Mouse (Mus musculus) stomach, embryonic 15.5 days (tissue): ENCODE results near the gene Dusp23. TPM values are rescaled to one million over a fixed set of nuclear protein-coding genes. Genes with fewer than 3 reads are reported as not detected.

ENCODE experiments used
- ATAC-seq: fragments of 200-750 bp; cut with Nextera tagmentation; 2 replicates; pipeline ENCODE4 v1.8.0; 2017; ENCODE audit warnings: low read depth, moderate number of reproducible peaks, moderate TSS enrichment; ENCODE audit not compliant: insufficient read depth, low FRiP score
- H3K27ac ChIP-seq: fragments of 300-500 bp; sonication (generic); 2 replicates; pipeline ENCODE4 v1.5.1; 2015; ENCODE audit warnings: mild to moderate bottlenecking, inconsistent platforms
- H3K27me3 ChIP-seq: fragments of 300-500 bp; sonication (generic); replicated peaks from 2 replicates; pipeline ENCODE4 v1.6.1; 2015; ENCODE audit warnings: inconsistent platforms
- H3K36me3 ChIP-seq: fragments of 300-500 bp; sonication (generic); 2 replicates; pipeline ENCODE4 v1.6.1; 2015; ENCODE audit warnings: inconsistent platforms
- H3K4me1 ChIP-seq: fragments of 300-500 bp; sonication (generic); 2 replicates; pipeline ENCODE4 v1.6.1; 2015; ENCODE audit warnings: inconsistent platforms
- H3K4me2 ChIP-seq: fragments of 300-500 bp; sonication (generic); 2 replicates; pipeline ENCODE4 v1.6.1; 2015; ENCODE audit warnings: mild to moderate bottlenecking, inconsistent platforms
- H3K4me3 ChIP-seq: fragments of 300-500 bp; sonication (generic); replicated peaks from 2 replicates; pipeline ENCODE4 v1.5.1; 2015; ENCODE audit warnings: inconsistent platforms
- H3K9ac ChIP-seq: fragments of 300-500 bp; sonication (generic); 2 replicates; pipeline ENCODE4 v1.6.1; 2015; ENCODE audit warnings: inconsistent platforms
- H3K9me3 ChIP-seq: fragments of 300-500 bp; sonication (generic); 2 replicates; pipeline ENCODE4 v1.6.1; 2016; ENCODE audit warnings: inconsistent platforms
- WGBS: fragments of 180-500 bp; shearing (Covaris S2); methylation state at CpG from one replicate; pipeline ENCODE4 v1.1.7; 2015; 5-methylcytosine and 5-hydroxymethylcytosine counted together
- polyA plus RNA-seq: library from polyadenylated mRNA; unstranded; fragments of >200 nt; fragmentation: Nextera tagmentation; extraction: Ambion mirVana; gene quantifications from 2 replicates; pipeline ENCODE4 v1.2.1, GENCODE M21; 2015

Dusp23 gene
- polyA plus RNA-seq = 12.9 and 13.1 TPM in 2 replicates

DNA sequence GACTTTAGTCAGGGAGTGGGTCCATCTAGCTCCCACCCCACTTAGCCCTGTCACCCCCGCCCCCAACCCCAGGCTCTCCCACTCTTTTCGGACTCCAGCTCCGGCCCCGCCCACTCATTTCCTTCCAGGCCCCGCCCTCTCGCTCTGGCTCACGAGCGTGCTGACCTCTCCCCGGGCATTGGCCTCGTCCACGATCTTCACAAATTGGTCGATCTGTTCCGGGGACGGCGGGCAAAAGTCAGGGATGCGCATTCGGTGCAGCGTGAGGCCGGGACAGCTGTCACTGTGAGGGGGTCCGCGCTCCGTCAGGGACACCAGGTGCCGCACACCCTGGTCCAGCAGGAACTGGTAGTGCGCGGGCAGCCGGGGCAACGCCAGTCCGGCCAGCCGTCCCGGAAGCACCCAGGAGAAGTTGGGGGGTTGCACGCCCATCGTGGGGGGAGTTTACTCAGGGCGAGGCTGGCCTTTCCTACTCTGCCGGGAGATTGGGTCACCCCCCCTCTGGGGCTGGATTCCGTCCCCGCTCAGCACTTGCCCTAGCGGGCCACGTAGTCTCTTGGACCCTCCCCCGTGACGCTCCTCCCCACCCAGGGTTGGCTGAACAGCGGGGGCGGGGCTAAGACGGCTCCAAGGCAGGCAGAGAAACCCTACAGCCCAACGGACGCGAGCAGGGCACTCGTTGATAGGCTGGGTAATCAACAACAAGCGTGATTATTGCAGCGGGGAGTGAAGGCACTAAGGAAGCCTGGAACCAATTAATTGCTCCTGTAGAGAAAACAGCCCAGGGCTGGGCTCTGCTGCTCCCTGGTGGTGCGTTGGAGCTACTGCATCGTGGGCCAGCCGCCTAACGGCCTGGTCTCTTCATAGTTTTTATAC lies at the start of gene Dusp23:
TSS of gene Dusp23 (minus strand) at position 512 of the 876 bp plus-strand sequence.
- under 1% methylated on average over 50 of the region's 53 CpGs for WGBS
- H3K9ac ChIP-seq = peak within 1 kb of the TSS; percentile 55
- no peaks in the 10 kb centered on the region for H3K36me3 ChIP-seq
- H3K4me2 ChIP-seq = peak within 1 kb of the TSS; percentile 73
- H3K27ac ChIP-seq = peak within 1 kb of the TSS; percentile 87
- ATAC-seq = peak; percentile 99
- peak within 1 kb of the TSS; percentile 71 for H3K4me3 ChIP-seq
- no peaks in the 10 kb centered on the region for H3K4me1 ChIP-seq
- no peaks in the 10 kb centered on the region for H3K9me3 ChIP-seq
- no peaks in the 10 kb centered on the region for H3K27me3 ChIP-seq

DNA sequence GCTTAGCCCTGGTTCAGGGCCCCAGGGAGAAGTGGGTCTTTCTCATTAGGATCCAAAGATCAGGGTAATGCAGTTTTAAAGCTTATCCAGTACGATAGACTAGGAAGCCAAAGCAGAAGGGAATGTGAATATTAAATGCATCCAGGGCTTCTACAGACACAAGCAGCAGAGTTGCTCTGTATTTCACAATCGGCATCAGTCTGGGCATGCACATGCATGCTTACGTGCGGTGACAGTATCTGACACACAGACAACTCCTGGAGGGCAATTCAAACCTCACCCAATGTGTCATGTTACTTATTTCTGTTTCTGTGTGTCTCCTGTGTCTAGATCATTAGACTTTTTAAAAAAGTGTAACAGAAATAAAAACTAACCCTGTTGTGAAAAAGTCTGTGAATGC lies 48.0 kb upstream of the Dusp23 start:
- no peak for ATAC-seq
- 84% methylated on average over 4 of the region's 4 CpGs for WGBS
- no peaks in the 10 kb centered on the region for H3K9me3 ChIP-seq
- H3K9ac ChIP-seq = no peak overlapping the region
- no peaks in the 10 kb centered on the region for H3K27me3 ChIP-seq
- no peak overlapping the region for H3K27ac ChIP-seq
- H3K4me3 ChIP-seq = no peak overlapping the region
- H3K4me1 ChIP-seq = no peaks in the 10 kb centered on the region
- H3K36me3 ChIP-seq = no peaks in the 10 kb centered on the region
- H3K4me2 ChIP-seq = no peak overlapping the region

DNA sequence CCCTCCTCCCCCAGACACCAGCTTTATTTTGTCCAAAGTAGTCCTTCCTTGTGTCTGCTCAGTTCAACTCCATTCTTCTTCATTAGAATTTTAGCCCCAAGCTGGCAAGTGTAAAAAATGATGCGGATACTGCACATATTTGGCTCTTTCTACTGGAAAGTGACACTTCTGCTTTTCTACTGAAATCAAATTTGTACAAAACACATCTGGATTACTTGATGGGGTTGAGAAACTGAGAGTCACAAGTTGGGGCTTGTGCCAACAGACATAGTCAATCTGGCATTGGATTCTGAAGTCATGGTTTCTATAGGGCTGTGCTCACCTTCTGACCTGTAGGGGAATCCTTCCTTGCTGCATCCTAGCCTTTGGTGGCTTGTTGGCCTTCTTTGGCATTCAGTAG lies 38.0 kb upstream of the Dusp23 start:
- Histone ChIP-seq H3K4me3 (no peak overlapping the region), H3K4me2 (no peak overlapping the region), H3K27ac (no peak overlapping the region), H3K9ac (no peak overlapping the region), H3K27me3 (no peaks in the 10 kb centered on the region), H3K4me1 (no peaks in the 10 kb centered on the region), H3K9me3 (no peaks in the 10 kb centered on the region), H3K36me3 (no peaks in the 10 kb centered on the region)
- WGBS = 74% methylated on average over 1 of the region's 1 CpGs
- no peak for ATAC-seq

DNA sequence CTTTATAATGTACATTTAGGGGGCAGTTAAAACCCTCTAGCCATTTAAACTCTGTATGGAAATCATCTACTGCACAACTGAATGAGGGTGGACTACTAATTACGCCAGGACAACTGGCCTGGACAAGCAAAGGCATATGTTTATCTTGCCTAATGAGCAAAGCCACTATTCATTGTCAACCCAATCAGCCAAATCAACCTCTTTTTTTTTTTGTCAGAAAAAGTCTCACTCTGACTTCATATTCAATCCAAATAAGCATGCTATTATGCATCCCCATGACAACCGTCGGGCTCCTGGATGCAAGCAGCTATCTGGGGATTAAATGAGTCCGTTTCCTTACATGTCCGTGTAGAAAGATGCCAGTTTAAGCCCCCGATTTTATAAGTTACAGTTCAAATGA lies 34.8 kb upstream of the Dusp23 start:
- Histone ChIP-seq H3K4me1 (no peaks in the 10 kb centered on the region), H3K9ac (no peak overlapping the region), H3K9me3 (no peaks in the 10 kb centered on the region), H3K36me3 (no peaks in the 10 kb centered on the region), H3K4me2 (no peak overlapping the region), H3K4me3 (no peak overlapping the region), H3K27me3 (no peaks in the 10 kb centered on the region), H3K27ac (no peak overlapping the region)
- 68% methylated on average over 6 of the region's 6 CpGs for WGBS
- ATAC-seq = no peak

DNA sequence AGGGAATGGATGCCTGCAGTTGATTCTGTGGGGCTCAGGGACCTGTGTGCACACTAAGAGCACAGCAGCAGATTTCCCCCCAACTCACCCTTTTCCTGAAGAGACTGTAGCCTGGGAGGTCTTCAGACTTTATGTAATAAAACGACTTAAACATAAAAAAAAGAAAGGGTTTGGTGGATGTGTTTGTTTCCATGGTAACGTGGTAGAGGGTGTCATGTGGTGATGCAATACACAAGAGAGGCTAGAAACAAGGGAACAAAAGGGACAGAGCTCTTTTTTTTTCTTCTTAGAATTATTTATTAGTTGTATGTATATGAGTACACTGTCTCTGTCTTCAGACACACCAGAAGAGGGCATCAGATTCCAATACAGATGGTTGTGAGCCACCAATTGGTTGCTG lies 32.7 kb upstream of the Dusp23 start:
- H3K9ac ChIP-seq = no peak overlapping the region
- H3K27ac ChIP-seq = no peak overlapping the region
- no peaks in the 10 kb centered on the region for H3K36me3 ChIP-seq
- no peak overlapping the region for H3K4me3 ChIP-seq
- H3K4me1 ChIP-seq = no peaks in the 10 kb centered on the region
- no peak overlapping the region for H3K4me2 ChIP-seq
- ATAC-seq = no peak
- WGBS = 54% methylated on average over 2 of the region's 2 CpGs
- no peaks in the 10 kb centered on the region for H3K27me3 ChIP-seq
- no peaks in the 10 kb centered on the region for H3K9me3 ChIP-seq

DNA sequence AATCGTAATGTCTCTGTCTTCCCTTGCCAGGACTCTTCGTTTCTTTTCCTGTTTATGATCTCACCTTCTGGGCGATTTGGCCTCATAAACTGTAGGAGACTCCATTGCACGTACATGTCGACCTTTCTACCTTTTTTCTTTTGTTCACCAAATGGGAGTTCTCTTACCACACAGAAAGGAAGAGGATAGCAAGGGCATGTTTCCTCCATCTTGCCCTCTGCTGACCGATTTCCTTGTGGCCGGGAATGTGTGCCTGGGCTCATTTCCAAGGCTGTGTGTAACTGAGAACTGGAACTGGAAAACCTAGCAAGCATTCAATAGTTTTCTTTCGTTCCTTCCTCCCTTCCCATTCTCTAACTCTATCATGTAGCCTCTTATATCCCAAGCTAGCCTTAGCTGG lies 26.9 kb upstream of the Dusp23 start:
- no peak for ATAC-seq
- H3K27ac ChIP-seq = no peak overlapping the region
- 70% methylated on average over 8 of the region's 8 CpGs for WGBS
- no peak overlapping the region for H3K4me2 ChIP-seq
- H3K4me3 ChIP-seq = no peak overlapping the region
- no peak overlapping the region for H3K9ac ChIP-seq
- H3K27me3 ChIP-seq = no peaks in the 10 kb centered on the region
- no peaks in the 10 kb centered on the region for H3K36me3 ChIP-seq
- no peaks in the 10 kb centered on the region for H3K9me3 ChIP-seq
- H3K4me1 ChIP-seq = no peaks in the 10 kb centered on the region

DNA sequence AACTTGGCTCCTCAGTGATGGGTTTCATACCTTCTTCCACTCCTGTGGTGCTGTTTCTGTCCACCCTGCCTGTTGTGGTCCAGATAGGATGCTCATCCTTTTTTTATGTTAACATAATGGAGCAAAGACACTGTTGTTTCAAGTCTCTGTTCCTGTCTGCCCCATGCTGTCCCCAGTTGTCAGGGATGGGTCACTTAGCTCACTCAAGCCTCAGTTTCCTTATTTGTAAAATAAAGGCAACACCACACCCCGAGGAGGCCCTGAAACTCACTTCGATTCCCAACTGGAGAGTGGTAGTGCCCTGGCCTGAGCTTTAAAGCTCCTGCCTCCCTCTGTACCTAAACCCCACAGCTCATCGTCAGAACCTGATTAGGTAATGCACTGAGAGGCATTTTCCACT lies 24.5 kb upstream of the Dusp23 start:
- H3K36me3 ChIP-seq = no peaks in the 10 kb centered on the region
- no peaks in the 10 kb centered on the region for H3K9me3 ChIP-seq
- no peaks in the 10 kb centered on the region for H3K27me3 ChIP-seq
- no peak for ATAC-seq
- H3K4me1 ChIP-seq = no peaks in the 10 kb centered on the region
- no peak overlapping the region for H3K9ac ChIP-seq
- no peak overlapping the region for H3K4me3 ChIP-seq
- no peak overlapping the region for H3K4me2 ChIP-seq
- H3K27ac ChIP-seq = no peak overlapping the region
- WGBS = 74% methylated on average over 3 of the region's 3 CpGs

DNA sequence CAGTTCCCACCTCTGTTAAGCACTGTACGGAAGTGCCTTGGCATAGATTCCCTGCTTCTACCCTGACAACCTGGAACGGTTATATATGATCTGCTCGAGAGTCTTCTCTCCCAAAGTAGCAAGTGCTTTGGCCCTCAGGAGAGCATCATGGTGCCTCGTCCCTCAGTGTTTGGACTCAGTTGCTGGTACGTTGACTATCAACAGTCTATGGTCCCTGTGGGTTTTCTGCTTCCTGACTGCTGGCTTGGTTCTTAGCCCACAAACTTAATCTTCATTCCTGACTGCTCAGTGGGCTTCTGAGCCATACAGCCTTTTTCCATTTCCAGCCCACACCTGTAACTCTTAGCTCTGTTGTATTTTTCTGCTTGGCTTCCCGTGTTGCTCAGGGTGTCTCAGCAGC lies 21.1 kb upstream of the Dusp23 start:
- Histone ChIP-seq H3K27me3 (no peaks in the 10 kb centered on the region), H3K4me2 (no peak overlapping the region), H3K9ac (no peak overlapping the region), H3K36me3 (no peaks in the 10 kb centered on the region), H3K27ac (no peak overlapping the region), H3K9me3 (no peaks in the 10 kb centered on the region), H3K4me1 (no peaks in the 10 kb centered on the region), H3K4me3 (no peak overlapping the region)
- ATAC-seq = no peak
- 73% methylated on average over 6 of the region's 6 CpGs for WGBS

DNA sequence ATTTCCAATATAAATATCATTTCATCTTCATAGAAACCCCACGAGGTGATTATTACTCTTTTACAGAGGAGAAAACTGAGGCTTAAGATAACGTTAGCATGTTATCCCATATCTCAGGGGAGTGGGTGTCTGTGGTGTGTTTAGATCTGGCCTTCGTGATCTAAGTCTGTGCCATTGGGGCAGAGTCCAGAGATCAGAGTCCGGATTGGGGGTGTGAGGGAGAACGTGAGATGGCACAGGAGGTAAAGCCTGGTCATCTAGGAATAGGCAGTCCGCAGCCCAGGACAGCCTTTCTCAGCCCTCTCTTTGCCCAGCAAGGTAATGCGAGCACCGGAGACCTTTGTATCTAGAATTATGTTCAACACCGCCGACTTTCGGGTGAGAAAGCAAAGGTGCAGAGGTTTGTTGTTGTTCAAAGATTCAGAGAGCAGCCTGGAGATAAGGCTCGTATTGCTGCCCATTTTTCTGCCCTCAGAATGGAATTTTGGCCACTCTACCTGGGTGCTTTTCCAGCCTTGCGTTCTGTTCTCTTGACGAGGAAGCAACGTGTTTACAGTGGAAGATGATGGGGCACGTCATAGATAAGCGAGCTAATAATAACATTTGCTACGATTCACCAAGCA lies 19.4 kb upstream of the Dusp23 start:
- Histone ChIP-seq H3K4me2 (0 out of 2 replicates have a peak overlapping the region, but pooled peaks have one; percentile 2), H3K9me3 (no peaks in the 10 kb centered on the region), H3K4me1 (no peaks in the 10 kb centered on the region), H3K4me3 (no peak overlapping the region), H3K9ac (no peak overlapping the region), H3K27ac (no peak overlapping the region), H3K27me3 (no peaks in the 10 kb centered on the region), H3K36me3 (no peaks in the 10 kb centered on the region)
- 53% methylated on average over 18 of the region's 18 CpGs for WGBS
- no peak for ATAC-seq

DNA sequence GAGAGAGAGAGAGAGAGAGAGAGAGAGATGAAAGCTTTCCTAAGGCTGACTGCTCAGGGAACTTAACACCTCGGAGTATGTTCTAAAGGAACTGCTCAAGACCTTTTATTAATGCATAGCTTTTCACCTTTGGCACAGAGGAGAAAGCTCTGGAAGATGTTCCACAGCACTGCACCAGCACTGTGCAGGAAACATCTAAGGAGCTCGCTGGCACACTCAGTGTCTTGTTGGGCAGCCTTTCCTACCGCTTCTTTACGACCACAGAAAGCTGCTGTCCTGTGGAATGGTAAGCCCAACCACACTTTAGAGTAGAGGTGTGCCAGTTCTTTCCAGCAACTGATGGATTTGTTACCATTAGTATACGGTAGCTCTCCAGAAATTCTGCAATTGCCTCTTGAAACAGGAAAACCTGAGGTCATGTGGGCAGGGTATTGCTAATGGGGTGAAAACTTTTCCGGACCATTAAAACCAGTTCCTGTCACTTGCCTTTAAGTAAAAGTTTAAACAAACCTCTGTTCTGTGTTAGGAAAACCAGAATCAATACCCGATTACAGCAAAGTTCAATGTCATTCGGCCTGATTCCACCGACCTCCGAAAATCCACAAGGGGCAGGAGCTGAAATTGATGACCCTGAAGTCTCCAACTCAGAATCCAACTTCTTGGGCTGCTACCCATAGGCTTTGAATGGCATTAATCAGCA lies 18.7 kb upstream of the Dusp23 start:
- Histone ChIP-seq H3K4me1 (no peaks in the 10 kb centered on the region), H3K4me2 (no peak overlapping the region), H3K36me3 (no peaks in the 10 kb centered on the region), H3K4me3 (no peak overlapping the region), H3K9me3 (no peaks in the 10 kb centered on the region), H3K27me3 (no peaks in the 10 kb centered on the region), H3K9ac (no peak overlapping the region), H3K27ac (no peak overlapping the region)
- WGBS = 62% methylated on average over 10 of the region's 10 CpGs
- ATAC-seq = no peak

DNA sequence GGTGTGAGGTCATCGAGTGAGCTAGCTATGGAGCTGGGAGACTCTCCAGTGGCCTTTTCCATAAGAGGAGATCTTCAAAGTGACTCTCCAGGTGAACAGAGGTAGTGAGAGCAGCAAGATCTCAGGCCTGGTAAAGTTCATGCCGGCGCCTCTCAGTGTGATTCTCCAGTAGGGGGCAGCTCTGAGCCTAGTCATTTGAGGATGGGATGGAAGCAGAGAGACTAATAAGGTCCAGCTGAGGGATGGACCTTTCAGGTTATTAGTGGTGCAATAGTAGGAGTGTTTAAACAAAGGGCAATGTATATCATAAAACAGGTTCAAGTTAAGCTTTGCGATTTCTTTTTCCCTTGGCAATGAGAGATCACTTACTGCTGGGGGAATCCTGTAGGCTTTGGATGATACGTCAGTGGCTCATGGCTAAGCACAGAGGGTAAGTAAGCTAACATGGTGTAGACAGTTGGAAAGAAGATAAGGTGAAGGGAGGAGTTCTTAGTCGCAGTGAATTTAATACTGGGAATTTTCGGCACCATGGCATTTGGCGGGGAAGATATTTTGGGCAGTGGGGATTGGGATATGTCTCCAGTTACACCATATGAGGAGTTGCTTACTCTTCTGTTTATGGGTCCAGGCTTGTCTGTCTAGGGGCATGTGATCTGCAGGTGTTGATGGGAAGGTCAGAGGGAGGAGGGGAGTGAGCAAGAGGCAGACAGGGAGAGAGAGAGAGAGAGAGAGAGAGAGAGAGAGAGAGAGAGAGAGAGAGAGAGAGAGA lies 17.9 kb upstream of the Dusp23 start:
- ATAC-seq = no peak
- Histone ChIP-seq H3K4me2 (no peak overlapping the region), H3K9me3 (no peaks in the 10 kb centered on the region), H3K27me3 (no peaks in the 10 kb centered on the region), H3K36me3 (no peaks in the 10 kb centered on the region), H3K4me3 (no peak overlapping the region), H3K27ac (no peak overlapping the region), H3K4me1 (no peaks in the 10 kb centered on the region), H3K9ac (no peak overlapping the region)
- 56% methylated on average over 8 of the region's 8 CpGs for WGBS
